Mouse (Mus musculus): ENCODE results near the gene Ccdc127. TPM values are rescaled to one million over a fixed set of nuclear protein-coding genes. Genes with fewer than 3 reads are reported as not detected.

The Ccdc127 gene
- polyA plus RNA-seq (2012; rRNA removed) = 1.5 and 1.9 TPM in 2 replicates

DNA sequence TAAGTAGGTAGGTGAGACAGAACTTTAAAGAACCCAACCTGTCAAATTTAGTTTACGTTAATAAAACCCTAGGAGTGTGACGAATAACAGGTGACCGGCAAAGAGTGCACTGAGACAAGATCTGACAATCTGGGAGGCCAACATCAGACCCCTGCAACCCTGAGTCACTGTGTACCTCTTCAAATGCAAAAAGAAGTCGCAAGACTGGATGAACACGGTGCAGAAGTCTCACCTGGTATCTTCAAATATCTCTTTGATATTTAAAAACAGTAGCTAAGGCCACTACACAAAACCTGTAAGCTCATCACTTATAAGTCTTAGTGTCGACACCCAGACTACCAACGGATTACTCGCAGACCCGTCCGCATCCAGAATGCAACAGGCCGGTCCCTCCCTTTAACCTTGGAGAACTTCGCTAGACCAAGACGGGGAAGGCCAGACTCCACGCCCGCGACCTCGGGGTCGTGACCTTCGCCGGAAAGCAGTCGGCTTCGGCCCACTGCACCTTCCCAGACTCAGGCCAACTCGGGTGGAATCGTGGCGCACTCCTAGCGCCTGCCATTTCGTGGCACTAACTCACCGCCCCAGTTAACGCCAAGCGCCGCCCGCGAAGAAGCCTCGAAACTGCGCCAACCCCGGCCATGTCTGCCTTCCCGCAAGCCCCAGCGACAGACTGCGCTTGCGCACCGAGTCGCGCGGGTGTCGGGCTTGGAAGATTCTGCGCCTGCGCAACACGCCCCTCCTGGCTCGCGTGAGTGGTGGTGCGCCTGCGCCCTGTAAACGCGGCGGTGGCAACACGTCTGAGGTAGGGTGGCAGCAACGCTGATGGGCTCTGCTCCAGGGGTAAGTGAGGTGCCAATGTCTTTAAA is at the start of gene Ccdc127, which contains the start of gene Sdha:
Ccdc127 (plus strand) TSS at position 744 of the 869 bp plus-strand sequence.
Sdha (minus strand) TSS at position 715 of the 869 bp plus-strand sequence.

DNA sequence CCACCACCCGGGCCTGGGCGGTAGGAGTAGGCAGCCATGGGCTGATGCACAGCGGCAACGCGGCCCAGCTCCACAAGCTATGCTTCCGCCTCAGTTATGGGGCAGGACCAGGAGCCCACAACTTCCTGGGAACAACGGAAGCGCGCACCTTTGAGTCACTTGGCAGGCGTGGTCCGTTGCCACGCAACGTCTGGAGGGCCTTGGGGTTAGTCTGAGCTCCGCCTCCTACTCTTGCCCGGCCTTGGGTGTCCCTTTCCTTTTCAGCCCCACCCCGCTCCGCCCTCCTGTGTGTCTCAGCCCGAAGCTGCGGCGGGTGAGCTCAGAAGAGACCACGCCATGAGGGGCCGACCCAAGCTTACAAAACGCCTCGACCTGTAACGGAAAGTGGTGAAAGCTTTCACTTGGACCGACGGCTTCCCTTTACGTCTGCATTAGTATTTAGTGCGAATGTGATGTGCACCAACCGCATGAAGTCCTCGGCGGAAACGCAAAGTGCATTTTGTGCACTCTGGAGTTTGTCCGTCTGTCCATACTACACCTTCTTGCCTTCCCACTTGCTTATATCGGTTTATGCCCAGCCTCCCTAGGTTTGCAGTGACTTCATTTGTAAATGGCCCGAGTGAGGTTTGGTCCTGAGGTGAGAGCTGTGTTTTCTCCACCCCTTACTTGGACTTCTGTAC is 32.8 kb upstream of the Ccdc127 start, which contains the start of gene Pdcd6:
Pdcd6 (minus strand) TSS at position 411 of the 680 bp plus-strand sequence.

DNA sequence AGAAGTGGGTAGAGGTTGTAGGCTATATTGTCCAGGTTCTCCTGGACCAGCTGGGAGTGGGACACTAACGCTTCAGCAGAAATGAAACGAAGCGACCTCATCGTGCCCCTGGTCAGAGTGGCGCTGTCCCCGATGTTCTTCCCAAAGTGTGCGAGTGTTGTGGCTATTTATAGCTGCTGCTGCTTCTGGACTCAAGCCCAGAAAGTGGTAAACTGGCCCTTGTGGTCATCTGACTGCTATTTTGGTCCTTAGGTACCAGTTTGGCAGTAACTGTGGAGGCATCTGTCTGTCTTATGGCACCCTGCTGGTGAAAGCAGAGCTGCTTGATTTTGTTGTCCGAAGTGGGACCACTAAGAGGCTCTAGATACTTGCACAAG is 13.7 kb downstream of the Ccdc127 start, which contains the start of gene Lrrc14b:
Lrrc14b (minus strand) TSS at position 147 of the 377 bp plus-strand sequence.

DNA sequence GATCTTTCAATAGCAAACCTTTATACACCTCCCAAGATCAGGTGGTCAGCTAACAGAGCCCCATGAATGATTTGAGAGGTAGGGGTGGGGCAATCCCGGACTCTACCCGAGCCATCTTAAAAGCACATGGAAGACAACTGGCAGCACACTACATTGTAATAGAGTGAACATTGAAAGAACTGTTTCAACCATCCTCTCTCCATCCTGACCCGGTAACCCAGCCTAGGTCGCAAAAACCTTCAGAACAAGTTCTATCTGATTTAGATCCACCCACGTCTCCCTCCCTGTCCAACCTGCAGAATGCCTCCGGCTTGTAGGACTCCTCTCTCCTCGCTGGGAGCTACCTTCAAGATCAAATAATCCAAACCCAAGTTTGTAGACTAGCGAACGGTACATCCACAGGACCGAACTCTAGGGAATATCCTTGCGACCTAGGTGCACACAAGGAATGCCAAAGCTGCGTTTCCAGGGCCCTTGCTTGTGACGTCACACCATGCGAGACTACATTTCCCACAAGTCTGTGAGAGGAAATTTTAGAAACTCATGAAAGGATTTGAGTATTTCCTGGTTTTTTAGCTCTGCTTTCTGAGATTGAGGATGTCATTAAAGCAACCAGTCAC is 40.4 kb downstream of the Ccdc127 start, which contains the start of gene Zfp72:
Zfp72 (minus strand) TSS at position 466 of the 620 bp plus-strand sequence.

GRCm38 (mm10) chr13:74399298-74399839 is 49.3 kb downstream of the Ccdc127 start, which contains the start of gene Ftl1-ps1:
Gene Ftl1-ps1 (plus strand): TSS chr13:74399694.

Other genes starting within 250 kb of the Ccdc127 start
- gene Slc9a3, start 228.9 kb upstream of the Ccdc127 start, polyA plus RNA-seq (2012; rRNA removed) = 117 and 152 TPM in 2 replicates
- gene Exoc3, start 141.6 kb upstream of the Ccdc127 start, polyA plus RNA-seq (2012; rRNA removed) = 32.9 and 34.1 TPM in 2 replicates
- gene Ahrr, start 58.0 kb upstream of the Ccdc127 start, polyA plus RNA-seq (2012; rRNA removed) = 1.0 and 2.5 TPM in 2 replicates
- 72.8 and 84.9 TPM in 2 replicates for gene Pdcd6, start 32.7 kb upstream of the Ccdc127 start, polyA plus RNA-seq (2012; rRNA removed)
- gene Sdha, start within 50 bp of the Ccdc127 start, polyA plus RNA-seq (2012; rRNA removed) = 80.8 and 116 TPM in 2 replicates
- gene Lrrc14b, start 13.7 kb downstream of the Ccdc127 start, polyA plus RNA-seq (2012; rRNA removed) = 0.10 and 0.40 TPM in 2 replicates
- gene Zfp72, start 40.5 kb downstream of the Ccdc127 start, polyA plus RNA-seq (2012; rRNA removed) = 0.10 and 0.13 TPM in 2 replicates
- 26.3 and 35.4 TPM in 2 replicates for gene Ftl1-ps1, start 49.4 kb downstream of the Ccdc127 start, polyA plus RNA-seq (2012; rRNA removed)
- 0.38 and 0.50 TPM in 2 replicates for gene Zfp825, start 143.7 kb downstream of the Ccdc127 start, polyA plus RNA-seq (2012; rRNA removed)